Mouse (Mus musculus): ENCODE measurements around the gene Cic. TPM values are rescaled to one million over a fixed set of nuclear protein-coding genes. Genes with fewer than 3 reads are reported as not detected.

Cic gene
- polyA plus RNA-seq, 1 experiment from 2014 or later, result 32.4 TPM

DNA sequence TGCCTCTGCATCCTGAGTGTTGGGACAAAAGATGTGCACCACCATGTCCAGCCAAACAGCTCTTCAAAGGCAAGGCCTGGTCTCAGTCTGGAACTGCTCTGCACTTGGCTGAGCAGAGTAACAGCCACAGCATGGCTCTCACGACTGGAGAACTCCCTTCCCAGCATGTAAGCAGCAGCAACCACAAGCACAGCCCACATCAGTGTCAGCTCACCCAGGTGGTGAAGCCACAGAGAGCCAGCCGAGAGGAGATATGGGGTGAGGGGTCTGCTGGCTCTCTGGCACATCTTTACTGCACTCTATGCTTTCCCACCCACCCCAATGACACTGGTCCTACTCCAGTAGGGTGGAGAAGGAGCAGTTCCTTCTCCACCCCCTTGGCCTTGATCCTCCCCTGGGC is 34.4 kb upstream of the Cic start:
- peaks cover 25% of the 10 kb centered on the region for H3K4me1 ChIP-seq
- no peaks in the 10 kb centered on the region for H3K9me3 ChIP-seq (replicated peaks)
- H3K27me3 ChIP-seq, result no peaks in the 10 kb centered on the region
- H3K36me3 ChIP-seq, result peaks cover 77% of the 10 kb centered on the region
- no peak overlapping the region for H3K9ac ChIP-seq
- no peak overlapping the region for H3K4me3 ChIP-seq (replicated peaks)
- no peak for ATAC-seq (replicated peaks; ENCODE audit: low FRiP score)
- no peak overlapping the region for H3K4me2 ChIP-seq
- 87% methylated on average over 2 of the region's 2 CpGs for WGBS
- H3K27ac ChIP-seq, result no peak overlapping the region

GRCm38 (mm10) chr7:25235526-25235925 is 32.0 kb upstream of the Cic start:
- 85% methylated on average over 5 of the region's 5 CpGs for WGBS
- no peak overlapping the region for H3K4me2 ChIP-seq
- H3K4me1 ChIP-seq, result peaks cover 41% of the 10 kb centered on the region
- H3K27ac ChIP-seq, result no peak overlapping the region
- H3K27me3 ChIP-seq, result no peaks in the 10 kb centered on the region
- peak overlapping the region; percentile 99 for H3K9ac ChIP-seq
- ATAC-seq (replicated peaks; ENCODE audit: low FRiP score), result no peak
- H3K4me3 ChIP-seq (replicated peaks), result no peak overlapping the region
- H3K9me3 ChIP-seq (replicated peaks), result no peaks in the 10 kb centered on the region
- peaks cover 52% of the 10 kb centered on the region for H3K36me3 ChIP-seq

GRCm38 (mm10) chr7:25237249-25238014 is 30.1 kb upstream of the Cic start, which contains the start of gene Gsk3a:
Gsk3a (minus strand) TSS chr7:25237851.
- under 1% methylated on average over 72 of the region's 76 CpGs for WGBS
- H3K9ac ChIP-seq, result peak within 1 kb of the TSS; percentile 99
- H3K4me3 ChIP-seq (replicated peaks), result peak within 1 kb of the TSS; percentile 96
- peaks cover 44% of the 10 kb centered on the region for H3K4me1 ChIP-seq
- peak within 1 kb of the TSS; percentile 80 for H3K4me2 ChIP-seq
- H3K27ac ChIP-seq, result peak within 1 kb of the TSS; percentile 91
- peak; percentile 90 for ATAC-seq (replicated peaks; ENCODE audit: low FRiP score)
- no peaks in the 10 kb centered on the region for H3K9me3 ChIP-seq (replicated peaks)
- H3K27me3 ChIP-seq, result no peaks in the 10 kb centered on the region
- H3K36me3 ChIP-seq, result peaks cover 42% of the 10 kb centered on the region

- Histone ChIP-seq H3K9ac (peak overlapping the region; percentile 38; the same call in 1 of the 2 replicates), H3K27me3 (no peaks in the 10 kb centered on the region), H3K36me3 (peaks cover 42% of the 10 kb centered on the region), H3K27ac (peak overlapping the region; percentile 91), H3K4me1 (peaks cover 45% of the 10 kb centered on the region), H3K4me2 (peak overlapping the region; percentile 80), H3K4me3 (replicated peaks) (peak overlapping the region; percentile 96), H3K9me3 (replicated peaks) (no peaks in the 10 kb centered on the region)
- WGBS, result under 1% methylated on average over 23 of the region's 23 CpGs
- ATAC-seq (replicated peaks; ENCODE audit: low FRiP score), result peak; percentile 92
Observed at GRCm38 (mm10) chr7:25238015-25238706, 29.3 kb upstream of the Cic start.

- Histone ChIP-seq H3K4me3 (replicated peaks) (peak overlapping the region; percentile 96), H3K4me1 (peaks cover 51% of the 10 kb centered on the region), H3K27me3 (no peaks in the 10 kb centered on the region), H3K9me3 (replicated peaks) (no peaks in the 10 kb centered on the region), H3K9ac (peak overlapping the region; percentile 38), H3K27ac (peak overlapping the region; percentile 91), H3K36me3 (peaks cover 39% of the 10 kb centered on the region), H3K4me2 (peak overlapping the region; percentile 80)
- 2% methylated on average over 30 of the region's 30 CpGs for WGBS
- ATAC-seq (replicated peaks; ENCODE audit: low FRiP score), result peak; percentile 55
Observed at GRCm38 (mm10) chr7:25238829-25239623, 28.5 kb upstream of the Cic start.

GRCm38 (mm10) chr7:25240631-25241030 is 26.9 kb upstream of the Cic start:
- H3K9ac ChIP-seq, result no peak overlapping the region
- H3K27me3 ChIP-seq, result no peaks in the 10 kb centered on the region
- H3K4me3 ChIP-seq (replicated peaks), result no peak overlapping the region
- peaks cover 39% of the 10 kb centered on the region for H3K36me3 ChIP-seq
- no peaks in the 10 kb centered on the region for H3K9me3 ChIP-seq (replicated peaks)
- H3K4me1 ChIP-seq, result peaks cover 57% of the 10 kb centered on the region
- ATAC-seq (replicated peaks; ENCODE audit: low FRiP score), result no peak
- no peak overlapping the region for H3K4me2 ChIP-seq
- peak overlapping the region; percentile 5; the same call in 1 of the 2 replicates for H3K27ac ChIP-seq
- whole genome bisulfite sequencing, result 62% methylated on average over 7 of the region's 7 CpGs

DNA sequence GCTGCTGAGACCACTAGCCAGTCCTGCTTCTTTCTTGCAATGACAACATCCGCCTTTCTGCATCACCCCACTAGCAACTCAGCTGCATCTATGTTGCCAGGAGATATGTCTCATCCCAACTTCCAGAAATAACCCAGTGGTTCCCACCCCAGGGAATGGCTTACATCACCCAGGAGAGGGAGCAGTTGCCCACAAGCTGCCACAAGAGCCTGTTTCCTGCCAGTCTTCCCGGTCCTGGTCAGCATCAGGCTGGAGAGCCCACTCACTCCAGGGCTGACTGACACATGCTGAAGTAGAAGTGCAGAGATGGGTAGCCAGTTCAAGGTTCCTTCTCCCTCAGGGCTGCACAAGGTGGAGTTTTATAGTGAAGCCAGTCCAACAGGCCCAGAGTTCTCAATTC is 26.4 kb upstream of the Cic start:
- Histone ChIP-seq H3K36me3 (peaks cover 43% of the 10 kb centered on the region), H3K9me3 (replicated peaks) (no peaks in the 10 kb centered on the region), H3K4me3 (replicated peaks) (0 out of 2 replicates have a peak overlapping the region, but pooled peaks have one; percentile 6), H3K27me3 (no peaks in the 10 kb centered on the region), H3K27ac (peak overlapping the region; percentile 5; the same call in 1 of the 2 replicates), H3K4me2 (no peak overlapping the region), H3K4me1 (peaks cover 57% of the 10 kb centered on the region), H3K9ac (no peak overlapping the region)
- WGBS, result 33% methylated on average over 2 of the region's 2 CpGs
- ATAC-seq (replicated peaks; ENCODE audit: low FRiP score), result no peak

DNA sequence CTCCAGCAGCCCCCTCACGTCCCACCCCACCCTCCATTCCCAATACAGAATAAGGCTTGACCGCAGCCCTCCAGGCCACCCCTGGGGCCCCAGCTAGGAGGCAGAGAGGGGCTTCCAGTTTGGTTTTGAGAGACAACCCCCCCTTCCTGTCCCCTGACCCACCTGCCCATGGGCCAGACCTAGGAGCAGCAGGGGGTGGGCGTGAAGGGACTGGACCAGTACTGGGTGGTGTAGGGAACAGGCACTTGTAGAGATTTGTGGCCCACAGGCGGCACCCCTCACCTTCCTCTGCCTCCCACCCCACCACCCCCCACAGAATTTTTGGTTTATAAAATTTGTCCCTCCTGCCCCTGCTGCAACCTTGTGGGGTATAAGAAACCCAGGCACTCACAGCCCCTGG is 24.1 kb upstream of the Cic start:
- Histone ChIP-seq H3K4me1 (peaks cover 70% of the 10 kb centered on the region), H3K9me3 (replicated peaks) (no peaks in the 10 kb centered on the region), H3K27ac (0 out of 2 replicates have a peak overlapping the region, but pooled peaks have one; percentile 9), H3K4me3 (replicated peaks) (no peak overlapping the region), H3K36me3 (peaks cover 46% of the 10 kb centered on the region), H3K9ac (no peak overlapping the region), H3K27me3 (no peaks in the 10 kb centered on the region), H3K4me2 (no peak overlapping the region)
- no peak for ATAC-seq (replicated peaks; ENCODE audit: low FRiP score)
- WGBS, result 83% methylated on average over 4 of the region's 4 CpGs

DNA sequence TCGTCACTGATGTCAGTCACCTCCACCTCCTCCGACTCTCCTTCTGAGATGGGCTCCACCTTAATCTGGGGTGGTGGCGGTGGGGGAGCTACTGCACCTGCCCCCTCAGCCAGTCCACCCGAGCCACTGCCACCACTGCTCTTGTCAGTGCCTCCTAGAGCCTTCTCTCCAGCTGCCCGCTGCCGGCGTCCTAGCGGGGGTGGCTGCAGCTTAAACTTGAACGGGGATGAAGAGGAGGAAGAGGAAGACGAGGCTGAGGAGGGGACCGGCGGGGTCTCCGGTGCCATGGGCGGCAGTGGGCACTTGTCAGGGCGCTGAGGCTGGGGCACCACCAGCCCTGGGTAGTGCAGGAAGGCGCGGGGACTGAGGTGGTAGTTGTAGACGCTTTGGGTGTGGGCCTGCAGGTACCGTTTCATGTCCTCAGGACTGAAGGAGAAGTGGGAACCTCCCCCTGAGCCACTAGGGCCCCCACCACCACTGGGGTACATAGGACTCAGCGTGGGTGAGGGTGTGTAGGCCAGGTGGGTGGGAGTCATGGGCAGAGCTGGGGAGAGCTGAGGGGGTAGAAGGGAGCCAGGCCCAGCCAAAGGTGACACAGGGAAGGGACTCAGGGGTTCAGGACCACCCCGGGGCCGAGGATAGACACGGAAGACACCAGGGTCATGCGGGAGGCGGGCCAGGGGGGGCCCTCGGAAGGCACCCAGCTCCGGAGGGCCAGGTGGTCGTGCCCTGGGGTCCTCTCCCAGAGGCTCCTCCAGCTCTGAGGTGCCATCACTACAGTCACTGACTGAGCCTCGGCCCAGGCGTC is 22.7 kb upstream of the Cic start:
- Histone ChIP-seq H3K4me2 (no peak overlapping the region), H3K4me1 (peaks cover 60% of the 10 kb centered on the region), H3K36me3 (peaks cover 46% of the 10 kb centered on the region), H3K27me3 (no peaks in the 10 kb centered on the region), H3K9ac (0 out of 2 replicates have a peak overlapping the region, but pooled peaks have one; percentile 7), H3K9me3 (replicated peaks) (no peaks in the 10 kb centered on the region), H3K4me3 (replicated peaks) (no peak overlapping the region), H3K27ac (no peak overlapping the region)
- no peak for ATAC-seq (replicated peaks; ENCODE audit: low FRiP score)
- 89% methylated on average over 30 of the region's 30 CpGs for WGBS

DNA sequence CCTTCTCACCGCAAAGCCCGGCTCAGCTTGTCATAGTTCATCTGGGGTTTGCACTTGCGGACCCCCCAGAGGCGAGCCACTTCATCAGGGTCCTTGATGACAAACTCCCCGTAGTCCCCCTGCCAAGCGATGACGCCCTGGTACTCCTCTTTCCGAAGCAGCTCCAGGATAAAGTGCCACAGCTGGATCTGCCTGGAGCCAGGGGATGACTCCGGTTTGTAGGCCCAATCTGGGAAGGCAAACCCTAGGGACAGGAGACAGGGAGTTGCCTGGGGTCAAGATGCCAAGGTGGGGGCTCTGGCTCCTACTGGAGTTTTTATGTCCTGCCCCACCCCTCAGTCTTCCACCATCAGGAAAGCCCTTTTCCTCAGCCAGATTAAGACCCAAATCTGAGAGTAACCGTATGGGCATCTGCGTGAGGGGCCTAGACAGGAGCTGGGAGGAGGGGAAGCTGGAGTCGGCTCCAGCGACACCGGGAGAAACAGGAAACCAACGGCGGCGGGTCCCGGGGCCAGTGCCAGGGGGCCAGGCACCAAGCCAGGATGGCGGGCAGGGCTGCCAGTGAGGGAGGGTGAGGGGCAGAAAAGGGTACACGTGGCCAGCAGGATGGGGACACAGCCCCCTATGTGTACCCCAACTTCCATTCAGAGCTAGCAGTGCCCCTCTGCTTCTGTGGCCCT is 21.3 kb upstream of the Cic start:
- Histone ChIP-seq H3K27me3 (no peaks in the 10 kb centered on the region), H3K4me3 (replicated peaks) (peak overlapping the region; percentile 76), H3K36me3 (peaks cover 46% of the 10 kb centered on the region), H3K4me1 (peaks cover 61% of the 10 kb centered on the region), H3K9ac (peak overlapping the region; percentile 75), H3K9me3 (replicated peaks) (no peaks in the 10 kb centered on the region), H3K27ac (peak overlapping the region; percentile 98), H3K4me2 (peak overlapping the region; percentile 94)
- no peak for ATAC-seq (replicated peaks; ENCODE audit: low FRiP score)
- WGBS, result 40% methylated on average over 20 of the region's 20 CpGs

DNA sequence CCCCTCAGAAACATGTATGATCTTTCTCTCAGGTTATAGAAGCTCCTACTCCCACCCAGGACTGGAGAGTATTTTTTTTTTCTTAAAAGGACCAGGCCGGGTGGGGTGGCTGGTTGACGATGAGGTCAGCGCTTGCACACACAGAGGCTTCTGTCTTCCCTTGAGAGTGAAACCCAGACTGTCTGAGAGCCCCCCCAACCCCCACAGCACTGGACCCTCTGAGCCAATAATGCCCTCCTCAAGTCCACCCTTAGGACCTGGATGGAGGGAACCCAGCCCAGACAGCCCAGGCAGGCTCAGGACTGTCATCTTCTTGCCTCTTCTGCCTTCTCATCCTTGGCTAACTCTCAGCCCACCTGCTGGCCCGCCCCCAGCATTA is 20.8 kb upstream of the Cic start:
- 24% methylated on average over 4 of the region's 4 CpGs for WGBS
- peak overlapping the region; percentile 76 for H3K4me3 ChIP-seq (replicated peaks)
- peaks cover 44% of the 10 kb centered on the region for H3K36me3 ChIP-seq
- ATAC-seq (replicated peaks; ENCODE audit: low FRiP score), result no peak
- H3K9ac ChIP-seq, result peak overlapping the region; percentile 75
- peaks cover 64% of the 10 kb centered on the region for H3K4me1 ChIP-seq
- H3K27me3 ChIP-seq, result no peaks in the 10 kb centered on the region
- no peaks in the 10 kb centered on the region for H3K9me3 ChIP-seq (replicated peaks)
- peak overlapping the region; percentile 94 for H3K4me2 ChIP-seq
- peak overlapping the region; percentile 98 for H3K27ac ChIP-seq
